Mouse (Mus musculus) E14TG2a.4 (cell line): ENCODE results near the gene Kcnd1.

Source experiments
- CTCF ChIP-seq: conservative IDR thresholded peaks from 2 replicates; pipeline ENCODE4 v1.5.1; 2014; ENCODE audit warnings: low read length
- NANOG ChIP-seq: IDR thresholded peaks from 2 replicates; pipeline ENCODE4 v1.6.1; 2014; ENCODE audit warnings: borderline replicate concordance, low read length, mixed read lengths
- POU5F1 ChIP-seq: IDR thresholded peaks from 2 replicates; pipeline ENCODE4 v1.6.1; 2014; ENCODE audit warnings: low read length, borderline replicate concordance

GRCm38 (mm10) chrX:7869826-7870225 lies 47.7 kb downstream of the Kcnd1 start:
- TF ChIP-seq POU5F1 (peak; percentile 61; the same call in 1 of the 2 replicates), CTCF (no peak), NANOG (no peak)
